Mouse (Mus musculus): Measurements from ENCODE around the gene Muc13. TPM values are rescaled to one million over a fixed set of nuclear protein-coding genes. Genes with fewer than 3 reads are reported as not detected.

Gene Muc13
- 1.6 and 1.8 TPM in 2 replicates for polyA plus RNA-seq (2012; rRNA removed)

DNA sequence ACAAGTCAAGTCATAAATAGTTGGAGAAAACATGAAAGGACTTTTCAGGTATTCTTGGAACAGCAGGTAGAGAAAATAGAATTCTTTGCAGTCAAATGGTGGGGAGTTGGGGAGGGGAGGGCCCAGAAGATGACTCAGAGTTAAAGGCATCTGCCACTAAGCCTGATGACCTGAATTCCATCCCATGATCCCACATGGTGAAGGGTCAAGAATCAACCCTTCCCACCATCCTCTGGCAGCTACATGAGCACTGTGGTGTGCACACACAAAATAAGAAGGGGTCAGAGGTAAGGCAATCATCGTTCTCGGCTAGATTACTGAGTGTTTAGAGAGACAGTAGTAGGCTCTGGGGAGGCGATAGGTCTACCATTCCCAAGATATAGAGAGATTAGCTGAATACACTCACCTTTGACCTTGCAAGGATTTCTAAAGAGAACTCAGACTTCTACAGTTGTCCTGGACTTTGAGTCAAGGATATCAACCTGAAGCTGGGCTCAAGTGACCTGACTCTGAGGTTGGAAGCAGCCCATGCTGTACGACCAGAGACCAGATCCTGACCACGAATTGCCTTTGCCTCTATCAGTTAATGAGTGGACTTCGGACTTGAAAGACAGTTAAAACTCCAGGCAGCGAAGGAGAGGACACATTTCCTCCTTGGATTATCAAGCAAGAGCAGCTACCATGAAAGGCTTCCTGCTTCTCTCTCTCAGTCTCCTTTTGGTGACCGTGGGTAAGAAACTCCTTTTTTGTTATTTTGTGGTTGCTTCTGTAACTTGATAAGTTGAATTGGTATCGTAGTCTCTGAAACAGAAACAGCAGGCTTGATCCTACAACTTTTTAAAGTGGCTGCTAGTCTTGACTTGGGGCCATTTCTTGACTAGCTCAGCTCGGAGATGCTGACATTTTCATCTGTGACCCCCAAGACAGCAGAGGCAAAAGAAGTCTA, at the start of gene Muc13:
Gene Muc13, plus strand, starts transcription at position 192 of the 946 bp plus-strand sequence.

DNA sequence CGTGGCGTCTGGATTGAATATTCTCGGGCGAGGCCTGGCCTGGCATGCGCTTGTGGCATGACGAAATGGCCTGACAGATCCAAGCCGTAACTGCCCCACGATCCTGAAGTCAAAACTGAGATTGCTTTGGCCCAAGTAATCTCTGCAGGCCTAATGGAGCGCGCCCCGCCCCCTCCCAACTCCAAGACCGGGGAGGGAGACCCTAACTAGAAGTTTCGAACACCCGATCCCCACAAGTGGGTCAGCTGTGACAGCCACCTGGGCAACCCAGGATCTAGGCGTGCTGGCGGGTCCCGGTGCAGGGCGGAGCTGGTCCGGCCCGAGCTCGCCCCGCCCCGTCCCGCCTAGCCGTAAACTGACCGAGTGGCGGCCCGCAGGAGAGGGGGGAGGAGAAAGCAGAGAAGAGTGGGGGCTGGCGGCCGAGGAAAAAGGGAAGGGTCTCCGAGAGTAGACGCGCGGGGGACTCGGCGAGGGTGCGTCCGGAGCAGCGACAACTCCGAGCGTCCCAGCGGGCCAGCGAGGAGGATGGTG, 35.5 kb downstream of the Muc13 start, which contains the start of gene Itgb5:
Gene Itgb5, plus strand, starts transcription at position 365 of the 531 bp plus-strand sequence.

Other genes starting within 250 kb of the Muc13 start
- gene Heg1, start 109.7 kb upstream of the Muc13 start, polyA plus RNA-seq (2012; rRNA removed): 3.5 and 3.8 TPM in 2 replicates
- gene Itgb5, start 35.6 kb downstream of the Muc13 start, polyA plus RNA-seq (2012; rRNA removed): 12.9 and 14.1 TPM in 2 replicates
- gene Umps, start 173.0 kb downstream of the Muc13 start, polyA plus RNA-seq (2012; rRNA removed): 23.1 and 26.0 TPM in 2 replicates

Data from liver, embryonic 14 days (tissue).